Mouse (Mus musculus) thymus, postnatal 14 days (tissue): ENCODE results near the gene Kcnab1.

Experiments
- DNase-seq: peaks from one replicate; pipeline ENCODE4 v3.0.0; 2021

Gene Kcnab1

DNA sequence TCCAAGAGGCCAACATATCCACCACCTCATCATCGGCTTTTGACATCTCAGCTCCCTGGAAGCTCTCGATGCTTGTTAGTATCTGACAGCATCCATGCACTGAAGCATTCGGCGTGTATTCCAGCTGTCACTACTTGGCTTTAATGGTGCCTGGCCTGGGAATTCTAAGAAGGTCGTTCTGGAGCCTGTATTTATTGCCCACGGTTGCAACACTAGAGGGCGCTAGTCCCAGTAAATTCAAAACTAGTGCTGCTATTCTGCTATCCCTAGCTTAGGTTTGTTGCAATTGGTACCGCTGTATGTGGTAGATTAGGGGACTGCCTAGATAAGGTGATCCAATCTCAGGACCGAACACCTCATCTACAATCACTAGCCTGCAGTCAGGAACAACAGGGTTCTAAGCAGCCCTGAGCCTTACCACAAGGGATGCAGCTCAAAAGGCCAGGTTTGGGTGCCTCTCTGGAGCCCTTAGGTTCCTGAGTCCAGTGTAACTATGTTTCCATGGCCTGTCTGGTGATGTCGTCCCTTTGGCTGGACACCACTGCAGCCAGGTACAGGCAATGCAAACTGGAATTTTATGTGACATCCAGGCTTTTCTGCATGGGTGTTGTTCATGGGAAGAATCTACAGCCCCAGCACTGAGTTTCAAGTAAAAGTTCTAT lies 208.8 kb downstream of the Kcnab1 start:
- peak; percentile 37 for DNase-seq

DNA sequence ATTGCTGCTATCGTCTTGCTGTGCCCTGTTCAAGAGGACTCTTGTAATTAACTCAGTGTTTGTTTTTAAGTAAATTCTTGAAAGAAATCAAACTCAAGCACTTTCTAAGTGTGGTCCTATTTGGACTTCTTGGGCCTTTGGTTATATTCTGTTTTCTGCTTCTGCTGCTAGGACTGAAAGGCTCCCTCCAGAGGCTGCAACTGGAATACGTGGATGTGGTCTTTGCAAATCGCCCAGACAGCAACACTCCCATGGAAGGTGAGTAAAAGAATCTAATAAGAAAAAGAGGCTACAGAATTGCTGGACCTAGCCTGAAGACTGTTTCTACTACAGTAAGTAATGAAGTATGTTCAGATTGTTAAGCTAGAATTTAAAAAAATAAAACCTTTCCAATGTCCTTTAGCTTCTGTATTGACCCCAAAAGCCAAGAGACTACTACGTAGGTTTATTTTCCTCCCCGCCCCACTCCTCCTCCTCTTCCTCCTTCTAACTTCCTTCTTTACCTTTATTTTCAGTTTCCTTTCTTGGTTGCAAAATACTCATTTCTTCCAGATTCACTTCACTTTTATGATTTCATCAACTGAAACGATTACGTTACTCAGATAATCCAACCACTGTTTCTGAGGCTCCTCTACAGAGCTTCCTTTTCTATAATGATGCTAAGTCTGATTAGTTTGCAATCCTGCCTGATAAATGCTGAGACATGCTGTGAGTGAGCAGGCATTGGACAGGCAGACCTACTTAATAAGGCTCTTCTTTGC lies 210.2 kb downstream of the Kcnab1 start:
- no peak for DNase-seq

DNA sequence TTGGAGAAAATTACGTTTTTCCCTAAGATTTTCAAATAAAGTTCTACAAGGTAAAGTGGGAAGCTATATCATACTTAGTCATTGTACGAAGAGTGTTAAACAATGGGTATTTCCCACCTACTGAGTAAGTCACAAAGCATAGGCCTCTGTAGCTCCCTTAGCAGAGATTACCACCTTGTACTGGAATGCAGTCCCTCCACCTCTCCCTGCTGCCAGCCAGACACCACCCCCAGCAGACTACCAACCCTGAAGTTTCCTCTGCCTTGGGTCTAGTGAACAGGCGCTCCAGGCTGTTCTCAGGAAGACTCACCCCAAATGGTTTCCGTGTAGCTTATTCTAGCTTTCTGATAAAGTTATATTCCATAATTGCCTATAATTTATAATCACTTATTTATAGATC lies 211.8 kb downstream of the Kcnab1 start:
- no peak for DNase-seq

DNA sequence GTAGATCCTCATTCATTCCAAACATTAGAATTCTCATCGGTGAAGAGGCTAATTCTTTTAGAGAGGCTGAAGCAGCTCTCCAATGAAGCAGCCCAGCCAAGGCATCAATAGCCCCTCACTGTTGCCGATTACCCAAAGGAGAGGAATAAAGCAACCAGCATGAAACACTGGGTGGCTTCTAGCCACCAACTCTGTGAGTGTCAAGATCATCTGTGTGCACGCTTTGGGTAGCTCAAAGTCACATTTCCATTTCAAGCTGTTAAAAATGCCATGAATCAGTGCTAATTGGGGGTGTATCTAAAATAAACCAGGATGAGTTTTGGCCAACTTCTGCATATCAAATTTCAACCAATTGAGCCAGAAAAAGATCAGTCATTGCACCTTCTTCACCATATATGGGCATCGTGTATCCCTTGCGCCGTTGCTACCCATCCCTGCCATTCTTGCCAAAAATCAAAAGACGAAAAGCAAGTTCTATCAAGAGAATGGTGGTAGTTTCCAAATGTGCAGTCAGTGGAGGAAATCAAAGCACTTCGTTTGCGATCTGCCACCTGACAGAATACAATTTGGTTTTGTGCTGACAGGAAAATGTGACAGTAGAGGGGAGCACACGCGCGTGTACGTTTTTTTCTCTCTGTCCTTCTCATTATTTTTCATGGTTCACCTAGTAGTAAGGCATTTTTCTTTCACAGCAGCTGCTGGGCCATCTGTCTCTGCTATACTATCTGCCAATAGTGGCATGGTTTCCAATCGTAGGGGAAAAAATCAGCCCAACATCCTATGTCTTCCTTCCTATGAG lies 213.0 kb downstream of the Kcnab1 start:
- no peak for DNase-seq

DNA sequence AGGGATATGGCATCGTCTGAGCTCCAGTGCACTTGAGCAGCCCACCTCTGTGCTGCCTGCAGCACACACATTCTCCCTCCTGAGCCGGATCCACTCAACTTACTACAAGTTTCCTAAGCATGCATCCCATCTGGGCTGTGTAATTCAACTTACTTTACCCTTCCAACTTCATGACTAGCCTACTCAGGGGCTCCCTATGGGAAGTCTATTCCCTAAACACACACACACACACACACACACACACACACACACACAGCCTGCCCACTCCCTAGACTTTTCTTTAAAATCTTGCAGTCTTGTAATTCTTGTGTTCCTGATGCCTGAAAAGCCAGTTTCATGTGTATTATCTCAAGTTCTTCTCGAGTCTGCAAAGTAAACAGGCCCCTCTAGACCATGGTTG lies 216.1 kb downstream of the Kcnab1 start:
- DNase-seq: no peak

DNA sequence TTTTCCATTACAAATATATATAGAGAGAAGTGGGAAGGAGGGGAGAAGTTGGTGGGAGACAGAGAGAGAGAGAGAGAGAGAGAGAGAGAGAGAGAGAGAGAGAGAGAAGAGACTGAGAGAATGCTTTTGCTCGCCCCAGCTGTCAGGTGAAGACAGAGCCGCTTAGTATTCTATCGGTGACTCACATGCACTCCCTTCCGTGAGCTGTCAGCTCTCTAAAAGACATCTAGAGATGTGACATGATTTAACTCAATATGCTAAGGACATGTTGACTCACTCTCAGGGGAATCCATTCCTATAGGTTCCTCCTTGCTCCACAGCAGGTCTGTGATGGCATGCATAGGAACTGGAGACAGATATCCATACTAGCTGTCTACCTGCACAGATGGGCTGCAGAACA lies 219.6 kb downstream of the Kcnab1 start:
- no peak for DNase-seq

DNA sequence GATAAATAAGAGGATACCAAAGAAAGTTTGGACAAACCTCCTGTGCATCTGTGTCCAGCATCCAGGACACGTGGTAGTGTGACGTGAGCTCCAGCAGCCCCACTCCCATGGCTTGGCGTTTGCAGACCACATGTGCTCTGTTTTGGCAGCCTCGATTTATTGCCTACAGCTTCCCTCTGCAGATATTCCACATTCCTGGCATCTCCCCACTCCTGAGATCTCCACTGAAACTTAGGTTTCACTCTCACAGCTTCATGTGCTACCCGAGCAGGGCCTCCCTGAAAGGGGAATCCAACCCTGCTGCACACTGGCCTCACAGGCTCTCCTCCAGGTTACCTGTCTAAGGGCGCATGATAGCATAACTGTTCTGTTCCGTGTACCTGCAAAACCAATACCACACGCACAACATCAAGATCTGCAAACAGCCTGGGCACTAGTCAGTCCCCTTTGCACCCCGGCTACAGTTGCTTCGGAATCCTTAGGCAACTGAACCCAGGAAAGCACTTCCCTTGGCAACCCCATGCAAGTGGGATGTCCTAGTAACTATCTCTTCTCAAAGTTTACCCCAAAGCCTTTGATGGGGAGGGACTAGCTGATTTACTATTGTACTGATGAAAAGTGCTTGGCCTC lies 228.8 kb downstream of the Kcnab1 start:
- DNase-seq: no peak

DNA sequence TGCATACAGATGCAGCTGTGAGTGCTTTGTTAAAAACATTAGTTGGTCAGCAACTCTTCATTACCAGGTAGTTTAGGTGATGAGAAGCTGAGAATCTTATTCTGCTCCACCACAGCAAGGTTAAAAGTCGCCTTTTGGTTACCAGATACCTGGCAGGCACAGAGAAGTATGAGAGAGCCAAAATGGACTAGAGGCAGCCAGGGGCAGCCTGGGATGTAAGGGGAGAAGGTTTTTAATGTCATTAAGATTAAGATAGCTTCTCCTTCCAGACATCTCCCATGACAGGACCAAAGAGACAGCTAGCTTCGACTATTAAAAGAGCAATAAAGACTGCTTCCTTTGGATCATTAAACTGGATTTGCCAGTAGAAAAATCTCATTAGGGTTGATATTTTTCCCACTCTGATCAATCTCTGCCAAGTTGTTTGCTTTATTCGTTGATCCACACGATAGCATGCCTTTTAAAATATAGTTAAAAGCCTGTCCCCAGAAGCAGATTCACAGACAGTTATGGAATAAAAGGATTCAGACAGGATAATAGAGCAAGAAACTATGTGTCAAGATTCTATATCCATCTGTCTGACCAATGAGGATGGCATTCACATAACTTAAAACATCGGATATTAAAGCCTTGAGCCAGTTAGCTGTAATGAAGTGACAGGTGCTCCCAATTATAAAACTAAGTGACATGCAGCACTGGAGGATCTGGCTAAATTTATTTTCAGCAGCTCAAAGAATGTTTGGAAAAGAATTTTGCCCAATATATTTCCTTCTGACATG lies 231.2 kb downstream of the Kcnab1 start:
- DNase-seq: no peak

DNA sequence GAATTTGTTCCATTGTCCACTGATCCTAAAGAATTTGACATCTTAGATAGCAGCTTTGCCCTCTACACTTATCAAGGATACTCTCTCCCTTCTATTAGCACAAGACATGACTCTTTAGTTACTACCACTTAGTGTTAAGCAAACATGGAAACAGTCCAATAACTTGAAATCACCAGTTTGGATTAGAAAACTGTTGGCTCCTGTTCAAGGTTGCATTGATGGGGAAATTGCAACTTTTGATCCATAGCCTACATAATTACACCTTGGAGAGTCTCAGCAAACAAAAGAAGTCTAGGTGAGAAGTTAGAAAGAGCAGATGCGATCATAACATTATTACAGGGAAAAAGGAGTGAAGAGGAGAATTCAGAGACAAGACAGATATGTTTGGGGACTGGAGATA lies 237.0 kb downstream of the Kcnab1 start:
- no peak for DNase-seq

DNA sequence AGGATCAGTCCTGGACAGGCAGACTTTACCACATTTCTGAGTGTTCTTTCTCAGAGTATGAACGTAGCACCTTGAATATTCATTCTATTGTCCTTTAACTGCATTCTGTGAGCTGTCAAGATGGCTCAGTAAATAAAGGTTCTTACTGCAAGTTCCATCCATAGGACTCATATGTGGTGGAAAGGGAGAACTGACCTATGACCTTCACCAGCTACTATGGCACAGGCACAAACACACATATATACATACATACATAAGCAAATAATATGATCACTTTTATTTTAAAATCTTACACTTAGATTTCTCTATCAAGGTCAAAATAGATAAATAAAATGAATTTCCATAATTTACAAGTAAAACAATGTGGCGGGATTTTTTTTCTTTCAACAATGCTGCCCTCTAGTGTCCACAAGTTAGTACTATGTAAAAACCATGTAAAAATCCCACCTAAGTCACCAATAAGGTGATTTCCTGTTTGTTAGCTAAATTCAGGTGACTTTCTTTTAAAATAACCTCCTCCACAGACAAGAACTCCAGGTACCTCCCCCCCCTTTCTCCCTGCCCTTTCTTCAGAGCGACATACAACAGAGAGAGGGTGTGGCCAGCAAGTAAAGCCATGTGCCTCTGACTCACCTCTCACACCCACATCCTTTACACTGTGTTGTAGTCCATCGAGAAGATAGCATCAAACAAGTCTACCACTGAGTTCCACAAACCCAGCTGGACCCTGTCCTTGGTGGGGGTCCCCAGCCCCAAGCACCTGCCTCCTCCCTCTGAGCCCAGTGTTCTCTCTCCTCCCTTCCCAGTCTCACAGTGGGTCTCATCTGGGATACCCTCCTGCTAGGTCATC lies 243.3 kb downstream of the Kcnab1 start:
- peak; percentile 7 for DNase-seq

DNA sequence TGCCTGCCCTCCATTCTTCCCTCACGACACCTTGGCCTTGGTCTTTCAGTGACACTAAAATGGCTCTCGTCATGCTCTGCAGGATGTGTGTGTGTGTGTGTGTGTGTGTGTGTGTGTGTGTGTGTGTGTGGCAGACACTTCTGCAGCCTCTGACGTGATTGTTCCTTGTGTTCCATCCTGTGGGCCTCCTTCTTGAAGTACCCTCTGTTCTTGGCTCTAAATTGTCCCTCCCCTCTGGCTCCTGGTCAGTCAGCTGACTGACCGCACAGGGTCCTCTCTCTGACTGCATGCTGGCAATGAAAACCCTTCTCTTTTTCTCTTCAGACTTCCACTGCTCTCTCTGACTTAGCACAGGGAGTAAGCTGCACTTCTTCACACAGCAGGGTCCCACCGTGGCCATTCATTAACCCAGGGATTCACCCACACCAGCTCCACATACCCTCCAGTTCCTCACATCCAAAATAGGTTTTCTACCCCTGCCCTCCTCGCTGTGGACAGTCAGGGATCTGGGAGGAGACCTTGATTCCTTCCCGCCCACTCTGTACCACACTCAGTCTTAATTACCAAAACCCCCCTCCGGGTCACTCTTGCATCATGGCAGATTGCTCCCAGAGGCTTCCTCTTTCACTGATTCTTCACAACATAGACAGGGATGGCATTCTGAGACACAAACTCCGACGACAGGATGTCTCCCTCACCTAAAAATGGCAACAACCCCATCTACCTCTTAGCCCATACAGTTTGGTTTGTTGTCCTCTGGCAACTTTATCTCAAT lies 244.3 kb downstream of the Kcnab1 start:
- no peak for DNase-seq

DNA sequence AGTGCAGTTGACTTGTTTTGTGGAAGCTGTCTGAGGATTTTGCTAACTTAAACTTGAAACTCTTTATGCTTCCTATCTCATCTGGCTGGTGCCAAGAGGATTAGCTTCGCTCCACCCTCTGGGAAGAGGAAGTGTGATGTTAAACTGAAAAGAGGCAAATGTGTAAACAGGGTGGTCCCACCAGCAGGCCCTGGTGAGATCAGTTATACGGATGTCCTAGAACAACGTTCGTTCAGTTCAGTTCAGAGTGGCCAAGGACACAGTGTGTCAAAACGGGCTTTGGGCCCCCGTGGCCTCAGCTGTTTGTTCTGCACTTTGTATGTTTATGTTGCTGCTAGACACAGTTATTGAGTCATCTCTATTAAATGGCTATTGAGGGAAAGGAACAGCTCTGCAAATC lies 246.3 kb downstream of the Kcnab1 start:
- no peak for DNase-seq

DNA sequence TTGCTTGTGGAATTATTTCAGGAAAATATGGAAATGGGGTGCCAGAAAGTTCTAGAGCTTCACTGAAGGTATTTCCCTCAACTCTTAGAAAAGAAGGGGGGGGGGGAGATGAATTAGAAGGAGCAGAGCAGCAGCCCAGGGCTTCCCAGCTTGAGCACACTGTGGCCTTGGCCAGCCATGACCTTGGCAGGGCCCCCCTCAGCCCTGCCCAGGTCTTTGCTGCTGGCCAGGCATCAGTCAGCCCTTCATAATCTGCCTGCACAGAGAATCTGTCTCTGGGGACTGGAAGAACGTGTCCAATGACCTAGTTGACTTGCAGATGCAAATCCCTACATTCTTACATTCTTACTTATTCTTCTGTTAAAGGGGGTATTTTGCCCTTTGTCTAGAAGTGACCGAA lies 249.1 kb downstream of the Kcnab1 start:
- no peak for DNase-seq

DNA sequence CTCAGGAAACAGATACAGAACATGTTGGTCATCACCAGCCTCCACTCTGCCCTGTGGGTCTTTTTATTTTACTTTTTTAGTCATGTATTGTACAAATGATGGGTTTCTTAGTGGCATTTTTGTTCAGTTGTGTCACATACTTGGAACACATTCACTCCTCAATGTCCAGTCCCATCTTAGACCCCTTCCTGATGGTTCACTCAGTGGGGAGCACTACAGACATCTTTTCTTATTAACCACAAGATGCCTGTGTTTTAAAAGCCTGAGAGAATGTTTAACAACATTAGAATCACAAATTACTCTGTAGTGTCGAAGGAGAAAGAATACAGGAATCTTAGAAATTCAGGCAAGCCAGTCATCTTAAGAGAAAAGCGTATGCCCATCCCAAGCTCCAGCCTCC lies 249.7 kb downstream of the Kcnab1 start:
- DNase-seq: no peak

DNA sequence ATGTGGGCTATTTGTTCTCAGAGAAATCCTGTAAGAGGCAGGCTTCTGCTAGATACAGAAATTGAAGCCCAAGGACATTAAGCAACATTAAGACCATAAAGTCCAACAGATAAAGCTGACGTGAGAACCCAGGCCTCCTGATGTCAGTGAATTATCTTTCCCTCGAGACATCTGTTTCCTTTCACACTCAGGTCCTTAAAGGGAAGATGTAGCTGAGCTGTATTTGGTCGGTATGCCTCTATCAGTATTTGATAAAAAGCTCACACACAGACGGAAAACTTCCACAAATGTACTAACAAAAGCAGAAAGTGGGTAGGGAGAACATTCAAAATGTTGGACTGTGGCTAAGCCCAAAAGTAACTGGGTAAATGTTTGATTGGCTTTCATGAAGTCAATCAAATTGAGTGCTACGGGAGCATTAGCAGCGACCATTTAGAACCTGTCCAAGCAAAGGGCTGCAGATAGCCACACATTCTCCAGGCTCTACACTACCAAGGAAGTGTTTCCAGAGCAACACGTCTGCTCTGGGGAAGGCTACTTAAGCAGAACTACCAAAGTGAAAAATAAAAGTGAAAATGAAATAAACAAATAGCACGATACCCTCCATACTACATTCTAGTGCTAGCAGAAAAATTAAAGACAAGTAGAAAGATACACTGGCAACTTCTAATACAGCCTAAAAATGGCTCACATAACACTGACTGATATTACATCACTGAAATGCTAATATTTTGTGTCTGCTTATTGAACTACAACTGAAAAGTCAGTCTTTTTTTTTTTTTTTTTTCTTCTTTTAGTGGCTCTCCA lies 251.2 kb downstream of the Kcnab1 start:
- no peak for DNase-seq

DNA sequence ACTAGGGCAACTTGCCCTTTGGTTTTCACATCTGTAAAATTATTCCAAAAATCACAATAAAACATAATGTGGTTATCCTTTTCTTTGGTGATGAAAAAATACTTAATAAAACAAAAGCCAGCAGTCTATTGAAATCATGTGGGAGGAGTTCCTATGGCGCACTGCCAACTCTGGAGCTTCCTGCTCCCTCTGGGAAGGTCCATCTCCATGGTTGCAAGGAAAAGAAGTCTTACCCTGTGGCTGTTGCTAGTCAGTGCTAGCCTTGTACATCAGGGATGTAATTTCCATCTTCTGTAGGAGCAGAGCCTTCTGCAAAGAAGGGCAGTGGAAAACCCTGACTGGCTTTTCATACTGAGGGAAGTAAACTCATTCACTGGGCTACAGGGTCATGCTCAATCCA lies 254.3 kb downstream of the Kcnab1 start:
- DNase-seq: no peak

DNA sequence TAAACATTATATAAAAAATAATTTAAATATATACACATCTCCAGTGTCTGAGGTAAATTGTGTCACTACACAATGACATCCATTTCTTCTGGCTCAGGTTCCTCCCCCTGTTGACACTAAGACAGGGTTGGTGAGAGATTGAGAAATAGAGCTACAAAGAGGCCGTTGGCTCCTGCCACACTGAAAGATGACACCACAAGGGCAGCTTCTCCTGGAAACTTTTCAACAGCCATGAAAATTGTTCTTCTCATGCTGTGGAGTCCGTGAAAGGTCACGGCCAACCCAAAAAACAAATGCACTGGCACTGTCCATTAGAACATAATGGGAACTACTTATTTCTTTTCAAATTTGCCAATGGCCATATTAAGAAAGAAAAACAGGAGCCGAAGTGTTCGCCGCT lies 256.0 kb downstream of the Kcnab1 start:
- DNase-seq: no peak

DNA sequence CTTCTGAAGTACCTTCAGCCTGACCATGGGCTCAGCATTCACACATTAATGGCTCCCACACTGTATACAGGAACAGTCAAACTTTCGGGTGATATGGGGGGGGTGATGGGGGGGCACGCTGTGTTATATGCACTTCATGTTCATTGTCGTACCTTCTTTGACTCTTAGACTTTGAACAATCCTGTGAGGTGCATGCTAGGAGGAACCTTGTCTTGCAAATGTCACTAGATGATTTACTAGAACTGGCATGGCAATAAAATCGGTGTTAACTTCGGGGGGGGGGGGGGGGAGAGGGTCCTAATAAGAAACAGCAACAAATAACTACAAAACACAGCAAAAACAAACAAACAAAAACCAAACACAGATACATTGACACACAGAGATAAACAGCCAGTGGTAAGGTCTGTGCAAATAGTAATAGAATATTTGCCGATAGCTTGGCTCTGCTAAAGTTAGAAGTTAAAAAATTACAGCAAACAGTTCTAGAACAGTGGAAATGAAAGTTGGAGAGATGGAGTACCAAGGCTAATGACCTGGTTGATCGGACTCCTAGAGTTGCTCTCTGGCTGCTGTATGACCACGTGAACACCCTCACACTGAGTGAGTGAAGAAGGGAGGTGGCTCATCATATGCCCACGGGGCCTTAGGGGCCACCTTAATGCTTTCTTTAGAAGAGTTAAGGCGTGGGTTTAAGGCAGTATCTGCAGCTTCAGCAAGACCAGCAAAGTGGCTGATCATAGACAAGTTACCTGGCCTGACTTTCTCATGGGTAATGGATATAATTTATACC lies 256.9 kb downstream of the Kcnab1 start:
- DNase-seq: no peak

DNA sequence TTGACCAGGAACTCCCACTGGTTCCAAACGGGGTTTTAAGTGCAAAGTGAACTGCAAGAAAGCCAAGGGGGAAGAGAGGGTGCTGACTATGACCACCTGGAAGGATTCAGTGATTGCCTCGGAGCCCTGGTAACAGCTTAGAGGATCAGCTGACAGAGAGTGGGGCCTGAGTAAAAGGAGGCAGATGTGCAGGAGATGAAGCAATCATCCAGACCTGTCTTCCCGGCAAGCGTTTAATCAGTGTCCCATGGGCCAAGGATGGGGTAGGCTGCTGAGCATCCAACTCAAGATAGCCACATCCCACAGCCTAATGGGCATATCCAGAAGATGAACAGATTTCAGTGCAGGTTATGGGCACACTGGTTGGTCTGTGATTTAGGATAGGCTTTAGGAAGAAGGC lies 258.8 kb downstream of the Kcnab1 start:
- DNase-seq: no peak
